Mouse (Mus musculus) ovary, postnatal 36 days (tissue): Measurements from ENCODE around the gene Stxbp2.

Experiments
- DNase-seq: peaks from one replicate; pipeline ENCODE4 v3.0.0; 2022; ENCODE audit warnings: low spot score, mixed read lengths

Gene Stxbp2

GRCm38 (mm10) chr8:3631478-3631875 lies 722 bp downstream of the Stxbp2 start:
- no peak for DNase-seq

GRCm38 (mm10) chr8:3645804-3646203 lies 15.0 kb downstream of the Stxbp2 start:
- DNase-seq: peak; percentile 52

- DNase-seq: no peak
These were observed 16.2 kb downstream of the Stxbp2 start for GRCm38 (mm10) chr8:3646824-3647531.

- DNase-seq: no peak
These were observed 16.8 kb downstream of the Stxbp2 start for GRCm38 (mm10) chr8:3647561-3647960.

GRCm38 (mm10) chr8:3648268-3648667 lies 17.5 kb downstream of the Stxbp2 start:
- DNase-seq: no peak

- no peak for DNase-seq
These were observed 18.2 kb downstream of the Stxbp2 start for GRCm38 (mm10) chr8:3648990-3649389.

GRCm38 (mm10) chr8:3652845-3653244 lies 22.1 kb downstream of the Stxbp2 start:
- no peak for DNase-seq

GRCm38 (mm10) chr8:3654726-3655508 lies 24.2 kb downstream of the Stxbp2 start:
- no peak for DNase-seq

- no peak for DNase-seq
These were observed 24.8 kb downstream of the Stxbp2 start, which contains the start of gene Retn for GRCm38 (mm10) chr8:3655526-3655925. TSS of gene Retn (plus strand) at chr8:3655770.

GRCm38 (mm10) chr8:3656725-3657381 lies 26.1 kb downstream of the Stxbp2 start:
- no peak for DNase-seq

- DNase-seq: no peak
These were observed 30.1 kb downstream of the Stxbp2 start for GRCm38 (mm10) chr8:3660889-3661288.

- DNase-seq: no peak
These were observed 33.6 kb downstream of the Stxbp2 start for GRCm38 (mm10) chr8:3664405-3664804.

GRCm38 (mm10) chr8:3665507-3665906 lies 34.8 kb downstream of the Stxbp2 start, which contains the start of gene Mcemp1:
TSS of gene Mcemp1 (plus strand) at chr8:3665754.
- DNase-seq: no peak

GRCm38 (mm10) chr8:3670388-3670787 lies 39.6 kb downstream of the Stxbp2 start:
- no peak for DNase-seq

- peak; percentile 81 for DNase-seq
These were observed 41.3 kb downstream of the Stxbp2 start, which contains the start of gene Fcor for GRCm38 (mm10) chr8:3671980-3672491. TSS of gene Fcor (minus strand) at chr8:3672362.

GRCm38 (mm10) chr8:3674671-3675070 lies 43.9 kb downstream of the Stxbp2 start:
- no peak for DNase-seq

GRCm38 (mm10) chr8:3676131-3676992 lies 45.6 kb downstream of the Stxbp2 start, which contains the start of gene Trappc5:
TSS of gene Trappc5 (plus strand) at chr8:3676299.
- DNase-seq: peak; percentile 93

GRCm38 (mm10) chr8:3676993-3677579 lies 46.3 kb downstream of the Stxbp2 start:
- no peak for DNase-seq

GRCm38 (mm10) chr8:3678831-3679230 lies 48.1 kb downstream of the Stxbp2 start:
- DNase-seq: no peak

GRCm38 (mm10) chr8:3679236-3679635 lies 48.5 kb downstream of the Stxbp2 start:
- DNase-seq: no peak

GRCm38 (mm10) chr8:3679656-3680055 lies 48.9 kb downstream of the Stxbp2 start:
- no peak for DNase-seq
